Mouse (Mus musculus): ENCODE results near the gene Lax1. TPM values are rescaled to one million over a fixed set of nuclear protein-coding genes. Genes with fewer than 3 reads are reported as not detected.

The Lax1 gene
- 0.58 and 0.66 TPM in 2 replicates for polyA plus RNA-seq (2015; fragmentation: Nextera tagmentation; extraction: Ambion mirVana)

GRCm38 (mm10) chr1:133689897-133690296 is at the start of gene Lax1:
Lax1 (minus strand) TSS chr1:133690108.
- Histone ChIP-seq H3K36me3 (no peaks in the 10 kb centered on the region), H3K4me2 (no peak within 1 kb of the TSS), H3K4me3 (replicated peaks) (no peak within 1 kb of the TSS), H3K4me1 (peaks cover 10% of the 10 kb centered on the region), H3K27ac (no peak within 1 kb of the TSS), H3K27me3 (replicated peaks) (no peaks in the 10 kb centered on the region), H3K9ac (no peak within 1 kb of the TSS), H3K9me3 (no peaks in the 10 kb centered on the region)
- WGBS = 28% methylated on average over 6 of the region's 6 CpGs
- no peak for ATAC-seq (ENCODE audit: insufficient read depth, low FRiP score, low read depth)

DNA sequence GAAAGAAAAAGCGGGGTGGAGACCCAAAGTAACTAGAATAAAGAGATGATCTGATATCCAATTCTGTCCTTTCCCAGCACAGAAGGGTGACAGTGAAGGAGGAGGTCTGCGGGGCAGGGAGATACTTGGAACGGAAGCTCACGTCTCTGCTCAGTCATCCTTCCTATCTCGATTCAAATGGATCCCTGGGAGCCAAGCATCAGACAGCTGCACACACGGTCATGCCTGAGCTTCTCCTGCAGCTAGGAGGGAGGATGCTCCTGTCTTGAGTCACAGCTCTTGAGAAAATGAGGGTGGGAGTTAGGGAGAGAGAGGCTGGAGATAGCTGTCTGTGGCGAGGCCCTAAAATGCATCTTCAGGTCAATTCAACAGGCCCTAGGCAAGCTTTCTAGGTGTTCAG is 46.8 kb upstream of the Lax1 start:
- Histone ChIP-seq H3K9me3 (no peaks in the 10 kb centered on the region), H3K4me2 (no peak overlapping the region), H3K27ac (no peak overlapping the region), H3K9ac (no peak overlapping the region), H3K27me3 (replicated peaks) (no peaks in the 10 kb centered on the region), H3K36me3 (peaks cover 16% of the 10 kb centered on the region; the same call in 1 of the 2 replicates), H3K4me3 (replicated peaks) (no peak overlapping the region), H3K4me1 (0 out of 2 replicates have a peak, but pooled peaks cover 5% of the 10 kb centered on the region)
- WGBS = 74% methylated on average over 7 of the region's 7 CpGs
- ATAC-seq (ENCODE audit: insufficient read depth, low FRiP score, low read depth) = no peak

- WGBS = 21% methylated on average over 17 of the region's 17 CpGs
- Histone ChIP-seq H3K36me3 (peaks cover 18% of the 10 kb centered on the region; the same call in 1 of the 2 replicates), H3K9me3 (no peaks in the 10 kb centered on the region), H3K4me3 (replicated peaks) (peak overlapping the region; percentile 21), H3K27me3 (replicated peaks) (no peaks in the 10 kb centered on the region), H3K4me2 (peak overlapping the region; percentile 51), H3K9ac (peak overlapping the region; percentile 9; the same call in 1 of the 2 replicates), H3K27ac (no peak overlapping the region), H3K4me1 (0 out of 2 replicates have a peak, but pooled peaks cover 3% of the 10 kb centered on the region)
- peak; percentile 66; the same call in 1 of the 2 replicates for ATAC-seq (ENCODE audit: insufficient read depth, low FRiP score, low read depth)
Observed at GRCm38 (mm10) chr1:133735995-133736652, 46.2 kb upstream of the Lax1 start.

- ATAC-seq (ENCODE audit: insufficient read depth, low FRiP score, low read depth) = no peak
- peaks cover 9% of the 10 kb centered on the region; the same call in 1 of the 2 replicates for H3K36me3 ChIP-seq
- H3K27ac ChIP-seq = no peak overlapping the region
- H3K27me3 ChIP-seq (replicated peaks) = no peaks in the 10 kb centered on the region
- H3K4me3 ChIP-seq (replicated peaks) = no peak overlapping the region
- 49% methylated on average over 11 of the region's 11 CpGs for WGBS
- H3K4me2 ChIP-seq = no peak overlapping the region
- 0 out of 2 replicates have a peak, but pooled peaks cover 3% of the 10 kb centered on the region for H3K4me1 ChIP-seq
- H3K9me3 ChIP-seq = no peaks in the 10 kb centered on the region
- H3K9ac ChIP-seq = no peak overlapping the region
Observed at GRCm38 (mm10) chr1:133732814-133733213, 42.9 kb upstream of the Lax1 start.

- H3K27me3 ChIP-seq (replicated peaks) = no peaks in the 10 kb centered on the region
- H3K9ac ChIP-seq = no peak overlapping the region
- no peak for ATAC-seq (ENCODE audit: insufficient read depth, low FRiP score, low read depth)
- no peaks in the 10 kb centered on the region for H3K9me3 ChIP-seq
- H3K4me1 ChIP-seq = no peaks in the 10 kb centered on the region
- H3K4me3 ChIP-seq (replicated peaks) = no peak overlapping the region
- H3K36me3 ChIP-seq = peaks cover 3% of the 10 kb centered on the region; the same call in 1 of the 2 replicates
- WGBS = 73% methylated on average over 7 of the region's 7 CpGs
- no peak overlapping the region for H3K27ac ChIP-seq
- H3K4me2 ChIP-seq = no peak overlapping the region
Observed at GRCm38 (mm10) chr1:133728339-133728738, 38.4 kb upstream of the Lax1 start.

DNA sequence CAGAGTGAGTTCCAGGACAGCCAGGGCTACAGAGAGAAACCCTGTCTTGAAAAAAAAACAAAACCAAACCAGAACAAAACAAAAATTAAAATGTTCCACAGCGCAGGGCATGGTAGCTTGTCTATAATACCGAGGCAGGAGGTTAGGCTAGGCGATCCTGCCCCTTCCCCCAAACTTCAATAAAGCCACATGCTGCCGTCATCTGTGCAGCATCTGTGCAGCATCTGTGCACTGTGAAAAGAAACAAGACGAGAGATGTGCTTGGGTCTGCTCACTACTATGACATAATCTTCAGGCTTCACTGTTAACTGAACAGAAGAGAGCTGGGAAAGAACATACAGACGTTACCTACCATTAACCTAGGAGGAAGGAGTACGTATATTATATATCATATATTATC is 30.4 kb upstream of the Lax1 start:
- 73% methylated on average over 7 of the region's 7 CpGs for WGBS
- Histone ChIP-seq H3K36me3 (no peaks in the 10 kb centered on the region), H3K4me2 (no peak overlapping the region), H3K4me3 (replicated peaks) (no peak overlapping the region), H3K27ac (no peak overlapping the region), H3K27me3 (replicated peaks) (no peaks in the 10 kb centered on the region), H3K4me1 (no peaks in the 10 kb centered on the region), H3K9me3 (no peaks in the 10 kb centered on the region), H3K9ac (no peak overlapping the region)
- no peak for ATAC-seq (ENCODE audit: insufficient read depth, low FRiP score, low read depth)

DNA sequence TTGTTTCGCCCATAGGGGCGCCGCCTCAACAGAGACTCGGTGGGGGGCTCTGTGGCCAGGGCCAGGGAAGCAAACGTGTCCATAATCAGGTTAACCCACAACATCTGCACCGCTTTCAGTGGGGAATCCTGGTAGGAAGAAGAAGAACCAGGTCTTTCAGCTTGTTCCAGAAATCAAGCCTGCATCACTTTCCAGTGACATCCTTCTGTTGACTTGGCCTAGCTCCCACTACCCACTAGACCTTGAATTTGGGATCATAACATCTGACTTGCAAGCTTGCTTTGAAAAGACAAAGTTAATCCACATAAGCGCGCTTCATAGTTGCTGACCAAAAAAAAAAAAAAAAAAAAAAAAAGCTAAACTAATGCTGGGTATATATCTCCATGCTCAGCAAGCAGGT is 28.9 kb upstream of the Lax1 start:
- no peaks in the 10 kb centered on the region for H3K4me1 ChIP-seq
- H3K27ac ChIP-seq = no peak overlapping the region
- no peaks in the 10 kb centered on the region for H3K27me3 ChIP-seq (replicated peaks)
- H3K4me3 ChIP-seq (replicated peaks) = no peak overlapping the region
- no peak overlapping the region for H3K4me2 ChIP-seq
- ATAC-seq (ENCODE audit: insufficient read depth, low FRiP score, low read depth) = no peak
- peaks cover 6% of the 10 kb centered on the region; the same call in 1 of the 2 replicates for H3K36me3 ChIP-seq
- WGBS = 89% methylated on average over 8 of the region's 8 CpGs
- no peaks in the 10 kb centered on the region for H3K9me3 ChIP-seq
- no peak overlapping the region for H3K9ac ChIP-seq

- H3K4me1 ChIP-seq = no peaks in the 10 kb centered on the region
- ATAC-seq (ENCODE audit: insufficient read depth, low FRiP score, low read depth) = no peak
- 81% methylated on average over 3 of the region's 3 CpGs for WGBS
- H3K36me3 ChIP-seq = peaks cover 6% of the 10 kb centered on the region; the same call in 1 of the 2 replicates
- H3K4me2 ChIP-seq = no peak overlapping the region
- no peak overlapping the region for H3K9ac ChIP-seq
- no peaks in the 10 kb centered on the region for H3K9me3 ChIP-seq
- H3K27ac ChIP-seq = no peak overlapping the region
- no peak overlapping the region for H3K4me3 ChIP-seq (replicated peaks)
- no peaks in the 10 kb centered on the region for H3K27me3 ChIP-seq (replicated peaks)
Observed at GRCm38 (mm10) chr1:133718296-133718695, 28.4 kb upstream of the Lax1 start.

DNA sequence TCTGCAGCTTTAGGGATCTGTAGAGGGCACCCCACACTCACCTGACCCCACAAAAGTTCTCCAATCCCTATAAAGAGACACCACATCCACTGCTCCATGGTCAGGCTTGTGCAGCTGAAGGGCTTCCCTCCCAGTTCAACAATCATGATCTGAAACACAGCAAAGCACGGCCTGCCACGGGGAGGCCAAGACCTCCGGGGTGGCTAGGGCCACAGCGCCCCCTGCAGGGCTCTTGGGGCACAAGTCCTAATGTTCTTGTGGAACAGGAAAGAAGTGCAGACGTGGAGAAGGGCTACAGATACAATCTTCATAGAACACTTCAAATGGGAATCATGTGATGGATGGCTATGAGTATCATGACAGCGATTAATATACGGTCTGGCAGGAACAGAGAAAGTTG is 26.6 kb upstream of the Lax1 start:
- ATAC-seq (ENCODE audit: insufficient read depth, low FRiP score, low read depth) = no peak
- Histone ChIP-seq H3K4me1 (peaks cover 11% of the 10 kb centered on the region; the same call in 1 of the 2 replicates), H3K27me3 (replicated peaks) (no peaks in the 10 kb centered on the region), H3K9ac (no peak overlapping the region), H3K4me3 (replicated peaks) (no peak overlapping the region), H3K27ac (no peak overlapping the region), H3K36me3 (peaks cover 6% of the 10 kb centered on the region; the same call in 1 of the 2 replicates), H3K4me2 (no peak overlapping the region), H3K9me3 (no peaks in the 10 kb centered on the region)
- WGBS = 22% methylated on average over 7 of the region's 7 CpGs

GRCm38 (mm10) chr1:133715191-133715590 is 25.3 kb upstream of the Lax1 start:
- 59% methylated on average over 1 of the region's 1 CpGs for WGBS
- Histone ChIP-seq H3K27me3 (replicated peaks) (no peaks in the 10 kb centered on the region), H3K9me3 (no peaks in the 10 kb centered on the region), H3K9ac (no peak overlapping the region), H3K4me2 (no peak overlapping the region), H3K36me3 (peaks cover 6% of the 10 kb centered on the region; the same call in 1 of the 2 replicates), H3K27ac (no peak overlapping the region), H3K4me1 (peaks cover 17% of the 10 kb centered on the region; the same call in 1 of the 2 replicates), H3K4me3 (replicated peaks) (no peak overlapping the region)
- ATAC-seq (ENCODE audit: insufficient read depth, low FRiP score, low read depth) = no peak

- ATAC-seq (ENCODE audit: insufficient read depth, low FRiP score, low read depth) = no peak
- H3K27ac ChIP-seq = no peak overlapping the region; the same call in 1 of the 2 replicates
Observed at GRCm38 (mm10) chr1:133713009-133713370, 23.1 kb upstream of the Lax1 start.

GRCm38 (mm10) chr1:133712288-133713008 is 22.5 kb upstream of the Lax1 start:
- peaks cover 10% of the 10 kb centered on the region; the same call in 1 of the 2 replicates for H3K36me3 ChIP-seq
- no peak overlapping the region for H3K4me2 ChIP-seq
- H3K27ac ChIP-seq = peak overlapping the region; percentile 24; the same call in 1 of the 2 replicates
- peaks cover 17% of the 10 kb centered on the region; the same call in 1 of the 2 replicates for H3K4me1 ChIP-seq
- H3K9me3 ChIP-seq = no peaks in the 10 kb centered on the region
- H3K4me3 ChIP-seq (replicated peaks) = no peak overlapping the region
- H3K27me3 ChIP-seq (replicated peaks) = no peaks in the 10 kb centered on the region
- no peak overlapping the region for H3K9ac ChIP-seq
- ATAC-seq (ENCODE audit: insufficient read depth, low FRiP score, low read depth) = 0 out of 2 replicates have a peak, but pooled peaks have one; percentile 44
- WGBS = 59% methylated on average over 12 of the region's 12 CpGs

More at GRCm38 (mm10) chr1:133713009-133713370, 23.1 kb upstream of the Lax1 start:
- Histone ChIP-seq H3K4me1 (peaks cover 17% of the 10 kb centered on the region; the same call in 1 of the 2 replicates), H3K4me2 (no peak overlapping the region), H3K9me3 (no peaks in the 10 kb centered on the region), H3K36me3 (peaks cover 6% of the 10 kb centered on the region; the same call in 1 of the 2 replicates), H3K27me3 (replicated peaks) (no peaks in the 10 kb centered on the region), H3K9ac (no peak overlapping the region), H3K4me3 (replicated peaks) (no peak overlapping the region)
- WGBS = 46% methylated on average over 2 of the region's 2 CpGs

Measured in stomach, embryonic 15.5 days (tissue).